Mouse (Mus musculus) liver, adult 2 months (tissue): Measurements from ENCODE around the gene Dcst2.

Experiments
- CTCF ChIP-seq: fragments of 200-500 bp; IDR thresholded peaks from 2 replicates; pipeline ENCODE4 v1.5.1; 2011; ENCODE audit warnings: low read depth, low read length, control low read depth
- POLR2A ChIP-seq: fragments of 200-500 bp; IDR thresholded peaks from 2 replicates; pipeline ENCODE4 v1.6.1; 2011; ENCODE audit warnings: low read length, control low read depth; ENCODE audit not compliant: insufficient read depth; ENCODE audit errors: extremely low read depth

GRCm38 (mm10) chr3:89339416-89339815 lies 22.4 kb upstream of the Dcst2 start:
- peak; percentile 90 for TF ChIP-seq CTCF
- TF ChIP-seq POLR2A, result no peak
